ENCODE assay signal across 22 mouse cellular contexts in the genomic region with DNA sequence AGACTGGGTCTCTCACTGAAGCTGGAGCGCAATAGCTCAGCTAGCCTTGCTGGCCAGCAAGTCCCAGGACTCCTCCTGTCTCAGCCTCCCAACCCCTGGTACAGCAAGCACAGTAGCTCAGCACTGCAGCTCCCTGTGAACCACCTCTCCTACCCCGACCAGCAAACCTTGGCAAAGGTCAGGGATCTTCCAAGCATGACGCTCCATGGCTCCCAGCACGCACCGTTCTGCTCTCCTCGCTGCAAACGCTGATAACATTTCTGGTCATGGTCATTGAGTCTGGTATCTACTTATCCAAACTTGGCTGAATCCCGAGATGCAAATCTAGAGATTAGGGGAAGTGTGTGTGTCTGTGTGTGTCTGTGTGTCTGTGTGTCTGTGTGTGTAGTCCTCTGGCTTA. TPM values are rescaled to one million over a fixed set of nuclear protein-coding genes. Genes with fewer than 3 reads are reported as not detected.
A peak's percentile ranks its signal among the peaks of the same experiment; 100 is the strongest.
DNase-seq lines count a peak whose midpoint lies in the region; ATAC-seq lines count a peak whose summit lies in the region.
"Had no signal": no experiment of that assay in that cellular context is flagged by ENCODE, and none has a peak within 500 bp of the region (broad histone marks: within the 10 kb centered on the region; RNA-seq: fewer than 3 reads in every experiment).

No protein-coding gene starts in this region.

- no peak for ATAC-seq in midbrain, embryonic 11.5 days (ENCODE audit: low FRiP score)
- ATAC-seq in embryonic facial prominence, embryonic 14.5 days (ENCODE audit: low read depth) = no peak
- ATAC-seq: forebrain, embryonic 15.5 days; lung, postnatal 0 days; midbrain, embryonic 13.5 days; Patski had no signal

- H3K4me3 ChIP-seq in midbrain, embryonic 11.5 days (ENCODE audit: low read depth, low read length) = no peak overlapping the region
- H3K4me3 ChIP-seq in midbrain, embryonic 10.5 days = no peak overlapping the region
- peak overlapping the region; percentile 73; the same call in 1 of the 2 replicates for H3K4me3 ChIP-seq in embryonic facial prominence, embryonic 14.5 days (ENCODE audit: low read depth, low read length)
- H3K4me3 ChIP-seq: forebrain, embryonic 15.5 days; heart, embryonic 15.5 days; hindbrain, embryonic 15.5 days; midbrain, embryonic 13.5 days had no signal

- DNase-seq in adrenal gland, postnatal 10 days = peak; percentile 16
- no peak for DNase-seq in adrenal gland, postnatal 4 days (ENCODE audit: low spot score in 2 of 2)
- DNase-seq in midbrain, embryonic 11.5 days (ENCODE audit: low spot score, missing footprints) = peak; percentile 39
- no peak for DNase-seq in midbrain, embryonic 10.5 days (ENCODE audit: low spot score)
- no peak for DNase-seq in embryonic facial prominence, embryonic 14.5 days (ENCODE audit: low spot score)
- peak; percentile 21 to 58 for DNase-seq in kidney, postnatal 25 days
- no peak for DNase-seq in heart, postnatal 14 days
- no peak for DNase-seq in thymus, postnatal 10 days (ENCODE audit: low spot score in 2 of 2)
- DNase-seq: cerebellum, adult 18-20 months; cerebellum, postnatal 14 days; heart, postnatal 4 days; right cerebral cortex, postnatal 14 days had no signal

- no peaks in the 10 kb centered on the region for H3K36me3 ChIP-seq in midbrain, embryonic 11.5 days (ENCODE audit: control insufficient read depth, insufficient read depth, low read length)
- no peaks in the 10 kb centered on the region for H3K36me3 ChIP-seq in midbrain, embryonic 10.5 days
- peaks cover 30% of the 10 kb centered on the region for H3K36me3 ChIP-seq in embryonic facial prominence, embryonic 14.5 days (ENCODE audit: control insufficient read depth, insufficient read depth, low read length)
- H3K36me3 ChIP-seq: forebrain, embryonic 15.5 days; heart, embryonic 15.5 days; hindbrain, embryonic 15.5 days; midbrain, embryonic 13.5 days had no signal

- H3K27me3 ChIP-seq in midbrain, embryonic 11.5 days (ENCODE audit: control insufficient read depth, insufficient read depth, low read length) = peaks cover 26% of the 10 kb centered on the region
- peaks cover 46% of the 10 kb centered on the region for H3K27me3 ChIP-seq in midbrain, embryonic 10.5 days (ENCODE audit: low read depth, poor library complexity, severe bottlenecking)
- no peaks in the 10 kb centered on the region for H3K27me3 ChIP-seq in embryonic facial prominence, embryonic 14.5 days (replicated peaks; ENCODE audit: control insufficient read depth, insufficient read depth, low read length)

- H3K9ac ChIP-seq in midbrain, embryonic 11.5 days (ENCODE audit: low read length) = no peak overlapping the region
- H3K9ac ChIP-seq in embryonic facial prominence, embryonic 14.5 days (ENCODE audit: low read depth, low read length) = no peak overlapping the region
- H3K9ac ChIP-seq: forebrain, embryonic 15.5 days; heart, embryonic 15.5 days; hindbrain, embryonic 15.5 days; midbrain, embryonic 13.5 days had no signal

- H3K4me2 ChIP-seq in midbrain, embryonic 11.5 days = no peak overlapping the region
- H3K4me2 ChIP-seq in embryonic facial prominence, embryonic 14.5 days (ENCODE audit: low read depth, low read length) = peak overlapping the region; percentile 63; the same call in 1 of the 2 replicates
- H3K4me2 ChIP-seq: forebrain, embryonic 15.5 days; heart, embryonic 15.5 days; hindbrain, embryonic 15.5 days; midbrain, embryonic 13.5 days had no signal

- 84% methylated on average over 8 of the region's 8 CpGs for WGBS in midbrain, embryonic 11.5 days
- 87% methylated on average over 8 of the region's 8 CpGs for WGBS in midbrain, embryonic 10.5 days
- WGBS in embryonic facial prominence, embryonic 14.5 days = 78% methylated on average over 8 of the region's 8 CpGs

- no peaks in the 10 kb centered on the region for H3K9me3 ChIP-seq in midbrain, embryonic 11.5 days (ENCODE audit: control insufficient read depth, low read length)
- no peaks in the 10 kb centered on the region for H3K9me3 ChIP-seq in midbrain, embryonic 10.5 days (replicated peaks)
- no peaks in the 10 kb centered on the region for H3K9me3 ChIP-seq in embryonic facial prominence, embryonic 14.5 days (ENCODE audit: control insufficient read depth, low read length)
- H3K9me3 ChIP-seq: forebrain, embryonic 15.5 days; heart, embryonic 15.5 days; hindbrain, embryonic 15.5 days; midbrain, embryonic 13.5 days had no signal

- intact Hi-C loops in heart, postnatal 14 days (cut with DNase I) = no loop called here

- H3K4me1 ChIP-seq in midbrain, embryonic 11.5 days (ENCODE audit: control insufficient read depth, insufficient read depth, low read length) = peaks cover 3% of the 10 kb centered on the region
- H3K4me1 ChIP-seq in midbrain, embryonic 10.5 days = peaks cover 19% of the 10 kb centered on the region
- H3K4me1 ChIP-seq in embryonic facial prominence, embryonic 14.5 days (ENCODE audit: control insufficient read depth, insufficient read depth, low read length) = peaks cover 12% of the 10 kb centered on the region; the same call in 1 of the 2 replicates

- H3K27ac ChIP-seq in midbrain, embryonic 11.5 days (ENCODE audit: low read depth, low read length) = no peak overlapping the region
- no peak overlapping the region for H3K27ac ChIP-seq in midbrain, embryonic 10.5 days (replicated peaks)
- no peak overlapping the region for H3K27ac ChIP-seq in embryonic facial prominence, embryonic 14.5 days (replicated peaks; ENCODE audit: low read depth, low read length)
- H3K27ac ChIP-seq: forebrain, embryonic 15.5 days; heart, embryonic 15.5 days; hindbrain, embryonic 15.5 days; macrophage; midbrain, embryonic 13.5 days had no signal

RNA-seq across cellular contexts. Expression of gene Col26a1, which starts 2.9 kb away (rescaled TPM):
- 1 to 10 TPM; 6.7 to 8.3 TPM for total RNA-seq in adrenal gland, postnatal 10 days (2021)
- 10 to 100 TPM; 17.5 to 22.3 TPM for total RNA-seq in adrenal gland, postnatal 4 days (2021)
- 18.8 and 21.9 TPM in 2 replicates for polyA plus RNA-seq in midbrain, embryonic 11.5 days (2014; fragmentation: Nextera tagmentation; extraction: Ambion mirVana)
- 38.0 and 44.3 TPM in 2 replicates for polyA plus RNA-seq in midbrain, embryonic 10.5 days (2016; fragmentation: Nextera tagmentation; extraction: Ambion mirVana)
- polyA plus RNA-seq in embryonic facial prominence, embryonic 14.5 days (2014; fragmentation: Nextera tagmentation; extraction: Ambion mirVana) = 92.5 and 125 TPM in 2 replicates
- 1 to 10 TPM; 5.2 to 6.6 TPM for total RNA-seq in heart, postnatal 14 days (2021)
- total RNA-seq: liver, adult 2 months; monocyte, adult 5-6 weeks; neutrophil, adult 5-6 weeks had no signal
- polyA plus RNA-seq: liver, adult 2 months; macrophage had no signal

RNA-seq across cellular contexts. Expression of gene Ift22, which starts 27.8 kb away (rescaled TPM):
- total RNA-seq in adrenal gland, postnatal 10 days (2021) = 10 to 100 TPM; 24.5 to 27.5 TPM
- total RNA-seq in adrenal gland, postnatal 4 days (2021) = 10 to 100 TPM; 33.6 to 38.2 TPM
- 111 and 114 TPM in 2 replicates for polyA plus RNA-seq in midbrain, embryonic 11.5 days (2014; fragmentation: Nextera tagmentation; extraction: Ambion mirVana)
- polyA plus RNA-seq in midbrain, embryonic 10.5 days (2016; fragmentation: Nextera tagmentation; extraction: Ambion mirVana) = 104 and 114 TPM in 2 replicates
- 73.8 and 93.3 TPM in 2 replicates for polyA plus RNA-seq in embryonic facial prominence, embryonic 14.5 days (2014; fragmentation: Nextera tagmentation; extraction: Ambion mirVana)
- total RNA-seq in heart, postnatal 14 days (2021) = 10 to 100 TPM; 10.7 to 12.0 TPM

Comparison
In these comparisons a context has a peak if more than half of its experiments do, and no peak if none do; other contexts are left out.
1. DNase-seq: peak in adrenal gland, postnatal 10 days (single experiment), midbrain, embryonic 11.5 days (single experiment) and kidney, postnatal 25 days (2 of 2); none in adrenal gland, postnatal 4 days (0 of 2), midbrain, embryonic 10.5 days (single experiment), embryonic facial prominence, embryonic 14.5 days (single experiment), heart, postnatal 14 days (0 of 2) and thymus, postnatal 10 days (0 of 2).